Mouse (Mus musculus) left cerebral cortex, adult 6 months (tissue): ENCODE data around the gene Uqcrq. TPM values are rescaled to one million over a fixed set of nuclear protein-coding genes. Genes with fewer than 3 reads are reported as not detected.

Experiments
- long read RNA-seq, 2 experiments: library from polyadenylated mRNA; unstranded; transcript quantifications; one replicate each; pipeline ENCODE4 v2.0.0; 2019 to 2020
- polyA plus RNA-seq: library from polyadenylated mRNA; unstranded; fragments of <200 nt; fragmentation: Nextera tagmentation; gene quantifications from 2 replicates; pipeline ENCODE4 v1.2.3, GENCODE M21; 2021

Uqcrq gene
- 1,761 and 1,964 TPM in 2 replicates for polyA plus RNA-seq
- long read RNA-seq, experiment 1, transcript Uqcrq-201 (2 exons, 1,521 nt) = major isoform, 153 of 209 reads
- long read RNA-seq, experiment 1, partial matches to known transcripts = 42 of 209 reads
- long read RNA-seq, experiment 1, other reads (novel, unspliced or antisense) = 9 of 209 reads
- long read RNA-seq, experiment 2, transcript Uqcrq-204 (2 exons, 375 nt) = minor isoform, 21 of 855 reads
- long read RNA-seq, experiment 2, transcript Uqcrq-201 (2 exons, 1,521 nt) = major isoform, 804 of 855 reads
- long read RNA-seq, experiment 2, transcript Uqcrq-203 (3 exons, 405 nt) = minor isoform, 26 of 855 reads
- long read RNA-seq, experiment 2, partial matches to known transcripts = 0 of 855 reads
- long read RNA-seq, experiment 2, other reads (novel, unspliced or antisense) = 3 of 855 reads

GRCm38 (mm10) chr11:53430670-53431346, at the start of gene Uqcrq, which contains the start of gene Gdf9:
Gene Uqcrq, minus strand, starts transcription at chr11:53430831.
Gene Gdf9, plus strand, starts transcription at chr11:53431023.

GRCm38 (mm10) chr11:53479783-53480301, 49.2 kb upstream of the Uqcrq start, which contains the start of the genes Gm9945 and Sowaha:
Gene Gm9945, plus strand, starts transcription at chr11:53480166.
Gene Sowaha, minus strand, starts transcription at chr11:53480274.

GRCm38 (mm10) chr11:53469968-53470695, 39.5 kb upstream of the Uqcrq start, which contains the start of gene Gm9837:
Gene Gm9837, minus strand, starts transcription at chr11:53470479.

GRCm38 (mm10) chr11:53456474-53457371, 26.1 kb upstream of the Uqcrq start, which contains the start of the genes Gm10447 and Shroom1:
Gene Gm10447, minus strand, starts transcription at chr11:53457110.
Gene Shroom1, plus strand, starts transcription at chr11:53457205.

GRCm38 (mm10) chr11:53423036-53423435, 7.6 kb downstream of the Uqcrq start, which contains the start of gene Leap2:
Gene Leap2, minus strand, starts transcription at chr11:53423170.

Other genes with a start within 250 kb of the Uqcrq start
- 32.3 and 41.1 TPM in 2 replicates for gene Hspa4, start 130.4 kb downstream of the Uqcrq start, polyA plus RNA-seq
- gene Zcchc10, start 106.2 kb downstream of the Uqcrq start, polyA plus RNA-seq = 9.1 and 10.6 TPM in 2 replicates
- gene Aff4, start 80.0 kb downstream of the Uqcrq start, polyA plus RNA-seq = 7.5 and 59.8 TPM in 2 replicates
- not detected in 2 replicates for gene Leap2, start 7.7 kb downstream of the Uqcrq start, polyA plus RNA-seq
- gene Gdf9, start 192 bp upstream of the Uqcrq start, polyA plus RNA-seq = 1.1 and 1.5 TPM in 2 replicates
- 0.04 TPM in 1 of 2 replicates, not detected in the other for gene Gm10447, start 26.3 kb upstream of the Uqcrq start, polyA plus RNA-seq
- gene Shroom1, start 26.4 kb upstream of the Uqcrq start, polyA plus RNA-seq = 4.1 and 4.4 TPM in 2 replicates
- gene Gm9837, start 39.6 kb upstream of the Uqcrq start, polyA plus RNA-seq = not detected in 2 replicates
- gene Gm9945, start 49.3 kb upstream of the Uqcrq start, polyA plus RNA-seq = 1.2 and 1.8 TPM in 2 replicates
- 31.2 and 38.6 TPM in 2 replicates for gene Sowaha, start 49.4 kb upstream of the Uqcrq start, polyA plus RNA-seq
- gene Sept8, start 88.4 kb upstream of the Uqcrq start, polyA plus RNA-seq = 129 and 140 TPM in 2 replicates
- gene Kif3a, start 136.5 kb upstream of the Uqcrq start, polyA plus RNA-seq = 119 and 137 TPM in 2 replicates
- 0.58 TPM in 1 of 2 replicates, not detected in the other for gene Il4, start 187.8 kb upstream of the Uqcrq start, polyA plus RNA-seq
- gene Il13, start 203.9 kb upstream of the Uqcrq start, polyA plus RNA-seq = not detected in 2 replicates